Mouse (Mus musculus) lung, embryonic 14.5 days (tissue): ENCODE data around the gene Ifit1bl1. TPM values are rescaled to one million over a fixed set of nuclear protein-coding genes. Genes with fewer than 3 reads are reported as not detected.
"Not testable (repeated sequence)": the region's sequence is repeated elsewhere in the genome, so short reads cannot be mapped to it uniquely, and the experiment has no call there.

Source experiments
- ATAC-seq: fragments of 200-750 bp; cut with Nextera tagmentation; 2 replicates; pipeline ENCODE4 v1.8.0; 2017; ENCODE audit warnings: mild to moderate bottlenecking, moderate TSS enrichment, moderate library complexity; ENCODE audit not compliant: insufficient read depth
- DNase-seq: peaks from one replicate; pipeline ENCODE4 v3.0.0-alpha.2; 2015
- H3K27ac ChIP-seq: fragments of 300-500 bp; sonication (generic); 2 replicates; pipeline ENCODE4 v1.5.1; 2014; ENCODE audit warnings: low read depth, mild to moderate bottlenecking, moderate library complexity
- H3K27me3 ChIP-seq: fragments of 300-500 bp; sonication (generic); 2 replicates; pipeline ENCODE4 v1.6.1; 2014; ENCODE audit warnings: low read length, control low read depth; ENCODE audit not compliant: insufficient read depth
- H3K36me3 ChIP-seq: fragments of 300-500 bp; sonication (generic); 2 replicates; pipeline ENCODE4 v1.6.1; 2014; ENCODE audit warnings: control low read depth; ENCODE audit not compliant: insufficient read depth
- H3K4me1 ChIP-seq: fragments of 300-500 bp; sonication (generic); 2 replicates; pipeline ENCODE4 v1.6.1; 2014; ENCODE audit warnings: antibody characterized with exemption, control low read depth; ENCODE audit not compliant: insufficient read depth
- H3K4me2 ChIP-seq: fragments of 300-500 bp; sonication (generic); 2 replicates; pipeline ENCODE4 v1.6.1; 2014; ENCODE audit warnings: mild to moderate bottlenecking
- H3K4me3 ChIP-seq: fragments of 300-500 bp; sonication (generic); 2 replicates; pipeline ENCODE4 v1.5.1; 2014; ENCODE audit warnings: low read depth, low read length
- H3K9ac ChIP-seq: fragments of 300-500 bp; sonication (generic); 2 replicates; pipeline ENCODE4 v1.6.1; 2014
- H3K9me3 ChIP-seq: fragments of 300-500 bp; sonication (generic); 2 replicates; pipeline ENCODE4 v1.6.1; 2016; ENCODE audit warnings: low read depth, low read length, control low read depth
- CTCF ChIP-seq: IDR thresholded peaks from 2 replicates; pipeline ENCODE4 v1.5.1; 2016; ENCODE audit warnings: antibody characterized with exemption, low read depth
- WGBS: fragments of 180-500 bp; shearing (Covaris S2); extraction: QIAGEN DNeasy Blood & Tissue Kit; methylation state at CpG from one replicate; pipeline ENCODE4 v1.1.7; 2014; 5-methylcytosine and 5-hydroxymethylcytosine counted together
- polyA plus RNA-seq: library from polyadenylated mRNA; unstranded; fragments of >200 nt; fragmentation: Nextera tagmentation; extraction: Ambion mirVana; gene quantifications from 2 replicates; pipeline ENCODE4 v1.2.1, GENCODE M21; 2014

Gene Ifit1bl1
- polyA plus RNA-seq, 1 experiment from 2014 or later: 0.18 TPM

DNA sequence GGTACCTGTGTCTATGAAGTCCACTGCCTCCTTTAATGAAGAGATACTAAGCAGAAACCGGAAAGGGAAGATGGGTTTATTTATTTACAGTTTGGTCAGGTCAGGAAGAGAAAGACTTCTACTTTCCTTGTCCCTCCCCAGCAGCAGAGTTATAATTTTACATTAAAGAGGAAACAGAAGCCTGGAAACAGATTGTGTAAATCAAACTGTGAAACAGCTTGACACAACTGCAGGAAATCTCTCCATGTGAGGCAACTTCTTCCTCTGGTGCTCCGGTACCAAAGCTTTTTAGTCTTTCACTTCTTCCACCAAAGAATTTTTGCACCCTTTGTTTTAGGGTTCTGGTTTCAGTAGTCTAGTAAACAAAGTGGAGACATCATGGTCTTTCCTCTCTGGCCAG is 31.7 kb upstream of the Ifit1bl1 start:
- DNase-seq (no peak), ATAC-seq (no peak)
- Histone ChIP-seq H3K27ac (no peak overlapping the region), H3K9ac (no peak overlapping the region), H3K9me3 (no peaks in the 10 kb centered on the region), H3K27me3 (no peaks in the 10 kb centered on the region), H3K4me2 (no peak overlapping the region), H3K4me1 (no peaks in the 10 kb centered on the region), H3K36me3 (no peaks in the 10 kb centered on the region), H3K4me3 (no peak overlapping the region)
- 64% methylated on average over 2 of the region's 2 CpGs for WGBS
- no peak for TF ChIP-seq CTCF

DNA sequence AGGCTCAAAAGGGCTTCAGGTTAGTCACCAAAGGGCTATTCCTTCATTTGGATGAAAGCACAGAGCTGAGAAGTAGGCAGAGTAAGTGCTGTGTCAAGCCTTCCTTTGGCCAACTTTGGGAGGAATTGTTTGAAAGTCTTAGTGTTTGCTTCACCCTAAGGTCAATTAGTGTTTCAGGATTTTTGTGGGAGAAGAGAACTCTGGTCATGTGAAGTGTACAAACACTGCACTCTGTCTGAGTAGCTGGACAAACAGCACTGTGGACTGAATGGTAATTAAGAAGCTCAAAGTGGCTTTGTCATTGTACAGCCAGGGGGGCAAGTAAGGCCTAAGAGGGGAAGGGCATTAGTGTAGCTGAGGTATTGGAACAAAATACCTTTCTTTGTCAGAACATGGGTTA is 29.7 kb upstream of the Ifit1bl1 start:
- Histone ChIP-seq H3K4me1 (no peaks in the 10 kb centered on the region), H3K27me3 (no peaks in the 10 kb centered on the region), H3K9ac (no peak overlapping the region), H3K9me3 (no peaks in the 10 kb centered on the region), H3K4me2 (no peak overlapping the region), H3K36me3 (no peaks in the 10 kb centered on the region), H3K4me3 (no peak overlapping the region), H3K27ac (no peak overlapping the region)
- peak; percentile 47 for DNase-seq
- TF ChIP-seq CTCF: no peak
- peak; percentile 63 for ATAC-seq

DNA sequence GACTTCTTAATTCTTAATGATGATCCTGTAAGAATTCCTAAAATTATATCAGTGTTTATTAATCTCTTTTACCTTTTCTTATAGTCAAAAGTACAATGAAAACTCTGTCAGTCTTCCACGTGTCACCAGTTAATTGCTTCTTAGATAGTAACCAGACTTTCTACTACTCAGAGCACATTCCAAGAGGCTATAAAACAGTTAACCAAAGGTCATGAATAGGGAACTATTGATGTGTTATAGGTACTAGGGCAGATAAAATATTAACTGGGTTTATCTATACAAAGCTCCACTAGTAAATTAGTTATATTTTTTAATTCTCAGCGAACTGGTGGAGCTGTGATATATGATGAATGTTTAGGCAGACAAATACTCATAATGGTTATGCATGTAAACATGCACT is 25.7 kb upstream of the Ifit1bl1 start:
- H3K9ac ChIP-seq: no peak overlapping the region
- no peak for ATAC-seq
- WGBS: 77% methylated on average over 2 of the region's 2 CpGs

DNA sequence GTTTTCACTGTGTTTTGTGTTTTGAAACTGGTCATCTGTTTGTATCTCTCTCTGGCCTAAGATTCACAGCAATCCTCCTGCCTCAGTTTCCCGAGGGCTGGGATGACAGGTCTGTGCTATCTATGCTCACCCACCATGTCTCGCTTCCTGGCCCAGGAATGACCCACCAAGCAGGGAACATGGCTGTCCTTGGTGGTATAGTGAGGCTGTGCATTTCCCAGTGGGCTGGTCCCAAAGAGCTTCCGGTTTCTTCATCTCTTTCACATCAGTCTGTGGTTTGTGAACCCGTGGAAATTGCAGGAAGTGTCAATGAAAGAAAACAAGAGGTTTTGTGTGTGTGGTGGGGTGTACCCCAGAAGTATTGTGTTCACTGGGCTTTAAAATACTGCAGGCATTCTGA is 22.9 kb upstream of the Ifit1bl1 start:
- Histone ChIP-seq H3K27ac (no peak overlapping the region), H3K9me3 (no peaks in the 10 kb centered on the region), H3K4me1 (no peaks in the 10 kb centered on the region), H3K27me3 (no peaks in the 10 kb centered on the region), H3K4me2 (no peak overlapping the region), H3K36me3 (no peaks in the 10 kb centered on the region), H3K4me3 (no peak overlapping the region), H3K9ac (no peak overlapping the region)
- TF ChIP-seq CTCF: no peak
- WGBS: 80% methylated on average over 4 of the region's 4 CpGs
- ATAC-seq (no peak), DNase-seq (no peak)

More for the DNA sequence above, 25.7 kb upstream of the Ifit1bl1 start:
- Histone ChIP-seq H3K27ac (no peak overlapping the region), H3K4me3 (no peak overlapping the region), H3K9me3 (no peaks in the 10 kb centered on the region), H3K36me3 (no peaks in the 10 kb centered on the region), H3K4me2 (no peak overlapping the region), H3K4me1 (no peaks in the 10 kb centered on the region), H3K27me3 (no peaks in the 10 kb centered on the region)
- DNase-seq: no peak
- no peak for TF ChIP-seq CTCF

DNA sequence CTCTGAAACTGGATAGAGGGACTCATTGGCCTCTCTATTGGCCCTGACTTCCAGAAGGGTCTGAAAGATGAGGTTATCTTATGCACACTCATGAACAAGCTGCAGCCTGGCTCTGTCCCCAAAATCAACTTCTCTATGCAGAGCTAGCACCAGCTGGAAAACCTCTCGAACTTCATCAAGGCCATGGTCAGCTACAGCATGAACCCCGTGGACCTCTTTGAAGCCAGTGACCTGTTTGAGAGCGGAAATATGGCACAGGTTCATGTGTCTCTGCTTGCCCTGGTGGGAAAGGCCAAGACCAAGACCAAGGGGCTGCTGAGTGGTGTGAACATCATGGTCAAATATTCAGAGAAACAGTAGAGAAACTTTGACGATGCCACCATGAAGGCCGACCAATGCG is 22.0 kb upstream of the Ifit1bl1 start:
- no peaks in the 10 kb centered on the region for H3K4me1 ChIP-seq
- H3K9ac ChIP-seq: no peak overlapping the region
- no peak overlapping the region for H3K4me3 ChIP-seq
- no peak for TF ChIP-seq CTCF
- DNase-seq (no peak), ATAC-seq (no peak)
- H3K9me3 ChIP-seq: no peaks in the 10 kb centered on the region
- H3K27ac ChIP-seq: no peak overlapping the region
- no peaks in the 10 kb centered on the region for H3K36me3 ChIP-seq
- 90% methylated on average over 6 of the region's 6 CpGs for WGBS
- H3K27me3 ChIP-seq: no peaks in the 10 kb centered on the region
- H3K4me2 ChIP-seq: no peak overlapping the region

DNA sequence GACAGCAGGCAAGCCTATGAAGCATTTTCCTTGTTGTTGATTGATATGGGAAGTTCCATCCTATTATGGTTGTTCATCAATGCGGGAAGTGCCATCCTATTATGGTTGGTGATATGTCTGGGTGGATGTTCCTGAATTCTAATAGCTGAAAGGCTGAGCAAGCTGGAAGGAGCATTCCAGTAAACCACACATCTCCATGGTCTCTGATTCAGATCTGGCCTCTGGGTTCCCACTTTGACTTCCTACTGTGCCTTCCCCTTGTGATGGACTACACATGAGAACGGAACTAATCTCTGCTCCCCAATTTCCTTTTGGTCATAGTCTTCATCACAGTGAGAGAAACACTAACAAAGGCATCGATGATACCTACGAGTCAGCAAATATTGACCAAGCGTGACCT is 19.1 kb upstream of the Ifit1bl1 start:
- Histone ChIP-seq H3K36me3 (no peaks in the 10 kb centered on the region), H3K9ac (no peak overlapping the region), H3K4me1 (no peaks in the 10 kb centered on the region), H3K27me3 (no peaks in the 10 kb centered on the region), H3K4me3 (no peak overlapping the region), H3K4me2 (no peak overlapping the region), H3K9me3 (no peaks in the 10 kb centered on the region), H3K27ac (no peak overlapping the region)
- no peak for ATAC-seq
- no peak for DNase-seq
- 81% methylated on average over 5 of the region's 5 CpGs for WGBS
- no peak for TF ChIP-seq CTCF

DNA sequence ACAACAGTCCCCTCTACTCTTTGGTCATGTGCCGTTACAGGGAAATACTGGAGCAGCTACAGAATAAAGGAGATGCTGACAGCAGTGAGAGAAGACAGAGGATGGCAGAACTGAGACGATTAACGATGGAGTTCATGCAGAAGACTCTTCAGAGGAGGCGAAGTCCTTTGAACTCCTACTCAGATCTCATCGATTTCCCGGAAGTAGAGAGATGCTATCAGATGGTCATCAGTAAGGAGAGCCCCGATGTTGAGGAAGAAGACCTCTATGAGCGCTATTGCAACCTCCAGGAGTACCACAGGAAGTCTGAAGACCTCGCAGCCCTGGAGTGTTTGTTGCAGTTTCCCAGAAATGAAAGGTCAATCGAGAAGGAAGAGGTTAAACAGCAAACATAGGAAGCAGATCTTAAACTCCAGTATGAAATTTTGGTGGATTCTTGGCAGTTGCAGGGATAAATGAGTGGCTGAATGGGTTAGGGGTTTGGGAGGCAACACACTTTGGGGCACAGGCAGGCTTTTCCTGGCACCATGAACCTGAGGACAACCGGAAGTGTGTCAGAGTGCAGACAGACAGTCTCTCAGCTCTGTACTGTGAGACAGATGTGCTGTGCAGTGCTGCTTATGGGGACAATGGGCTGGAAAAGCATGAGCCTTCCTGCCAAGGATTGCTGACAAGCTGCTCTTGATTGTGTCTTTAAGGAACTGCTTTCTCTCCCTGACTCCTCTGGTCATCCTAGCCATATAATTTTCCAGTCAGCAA is 10.7 kb upstream of the Ifit1bl1 start:
- WGBS: 74% methylated on average over 5 of the region's 11 CpGs
- not testable (repeated sequence) for H3K4me2 ChIP-seq, ATAC-seq, H3K9ac ChIP-seq, H3K4me1 ChIP-seq, H3K27ac ChIP-seq, H3K27me3 ChIP-seq, DNase-seq, H3K36me3 ChIP-seq, H3K4me3 ChIP-seq, H3K9me3 ChIP-seq

DNA sequence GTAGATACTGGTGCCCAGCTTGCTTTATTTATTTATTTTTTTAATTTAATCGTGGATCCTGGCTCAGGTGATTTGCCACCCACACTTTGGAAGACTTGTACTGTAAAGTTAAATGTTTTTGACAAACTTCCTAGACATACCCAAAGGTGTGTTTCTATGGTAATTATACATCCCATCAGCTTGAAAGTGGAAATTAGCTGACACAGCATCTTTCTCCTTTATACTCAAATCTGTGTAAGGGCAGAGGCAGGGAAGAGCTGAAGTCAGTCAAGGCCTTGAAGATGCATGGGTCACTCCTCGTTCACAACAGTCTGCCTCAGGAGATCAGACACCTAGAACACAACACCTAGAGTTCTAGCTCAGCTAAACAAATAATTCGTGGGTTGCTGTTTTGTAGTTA is 8.4 kb upstream of the Ifit1bl1 start:
- not testable (repeated sequence) for H3K36me3 ChIP-seq, H3K9me3 ChIP-seq, DNase-seq, H3K4me3 ChIP-seq, ATAC-seq, H3K4me2 ChIP-seq, H3K27me3 ChIP-seq, H3K4me1 ChIP-seq, H3K27ac ChIP-seq, H3K9ac ChIP-seq
- 61% methylated on average over 3 of the region's 3 CpGs for WGBS

DNA sequence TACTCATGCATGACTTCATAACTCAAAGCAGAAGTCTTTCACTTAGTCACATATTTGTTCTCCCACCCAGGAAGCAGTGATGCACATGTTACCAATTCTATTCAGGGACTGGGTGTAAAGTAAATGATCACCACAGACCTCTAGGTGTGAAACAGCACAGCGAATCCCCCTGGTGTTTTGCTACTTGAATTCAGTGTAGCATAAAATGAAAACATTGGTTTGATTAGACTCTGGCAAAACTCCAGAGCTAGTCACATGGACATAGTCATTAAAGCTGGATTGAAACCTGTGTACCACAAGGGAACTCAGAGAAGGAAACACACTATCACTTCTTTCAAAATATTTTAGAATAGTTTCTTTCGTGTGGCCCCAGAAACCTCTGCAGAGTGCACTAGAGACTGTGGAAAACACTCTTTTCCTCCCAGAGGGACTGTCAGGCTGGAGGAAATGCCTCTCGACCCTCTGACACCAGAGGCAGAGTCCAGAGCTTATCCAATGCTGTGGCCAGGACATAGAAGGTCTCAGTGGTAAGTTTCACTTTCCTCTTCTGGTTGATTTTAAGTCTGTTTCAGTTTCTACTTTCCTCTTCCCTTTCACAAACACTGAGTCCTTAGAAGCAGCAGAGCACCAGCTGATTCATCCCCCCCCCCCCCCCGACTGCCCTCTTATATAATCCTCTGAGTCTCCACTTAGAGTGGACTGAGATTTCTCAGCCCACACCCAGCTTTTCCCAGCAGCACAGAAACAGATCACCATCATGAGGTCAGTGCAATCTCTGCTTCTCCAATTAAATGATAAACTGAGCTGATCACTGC is 5.7 kb upstream of the Ifit1bl1 start, which contains the start of gene Ifit3b:
TSS of gene Ifit3b (plus strand) at position 734 of the 815 bp plus-strand sequence.
- not testable (repeated sequence) for H3K36me3 ChIP-seq, H3K4me1 ChIP-seq, H3K27me3 ChIP-seq, H3K27ac ChIP-seq, H3K4me3 ChIP-seq, ATAC-seq, H3K4me2 ChIP-seq, H3K9ac ChIP-seq, H3K9me3 ChIP-seq
- 39% methylated on average over 4 of the region's 4 CpGs for WGBS
- peak; percentile 37 for DNase-seq
